Mouse (Mus musculus) CD4-positive, CD25-positive, alpha-beta regulatory T cell (primary cell): ENCODE data around the gene Ccdc40. TPM values are rescaled to one million over a fixed set of nuclear protein-coding genes. Genes with fewer than 3 reads are reported as not detected.

Source experiments
- polyA plus RNA-seq: library from polyadenylated mRNA; unstranded; fragments of 100-300 nt; shearing (Covaris generic); gene quantifications from one replicate; pipeline ENCODE4 v1.2.1, GENCODE M21; 2017

Ccdc40 gene
- 1.9 TPM for polyA plus RNA-seq

GRCm38 (mm10) chr11:119228091-119228781 lies at the start of gene Ccdc40, which contains the start of gene Tbc1d16:
Gene Ccdc40, plus strand, starts transcription at chr11:119228572.
Gene Tbc1d16, minus strand, starts transcription at chr11:119228499.

GRCm38 (mm10) chr11:119267768-119268556 lies 39.6 kb downstream of the Ccdc40 start, which contains the start of gene Gaa:
Gene Gaa, plus strand, starts transcription at chr11:119267887.

GRCm38 (mm10) chr11:119299391-119300245 lies 71.2 kb downstream of the Ccdc40 start, which contains the start of gene Eif4a3:
Gene Eif4a3, minus strand, starts transcription at chr11:119300089.

GRCm38 (mm10) chr11:119307658-119307867 lies 79.2 kb downstream of the Ccdc40 start, which contains the start of gene Card14:
Gene Card14, plus strand, starts transcription at chr11:119307768.

Other genes with a start within 250 kb of the Ccdc40 start
- not detected for gene Enpp7, start 240.4 kb upstream of the Ccdc40 start, polyA plus RNA-seq
- gene Cbx2, start 205.6 kb upstream of the Ccdc40 start, polyA plus RNA-seq, result 9.8 TPM
- 18.8 TPM for gene Cbx8, start 187.6 kb upstream of the Ccdc40 start, polyA plus RNA-seq
- gene Cbx4, start 142.4 kb upstream of the Ccdc40 start, polyA plus RNA-seq, result 86.7 TPM
- 0.75 TPM for gene Tbc1d16, start 73 bp upstream of the Ccdc40 start, polyA plus RNA-seq
- 26.2 TPM for gene Gaa, start 39.3 kb downstream of the Ccdc40 start, polyA plus RNA-seq
- gene Eif4a3, start 71.5 kb downstream of the Ccdc40 start, polyA plus RNA-seq, result 283 TPM
- not detected for gene Card14, start 79.2 kb downstream of the Ccdc40 start, polyA plus RNA-seq
- 13.7 TPM for gene Sgsh, start 127.0 kb downstream of the Ccdc40 start, polyA plus RNA-seq
- 14.2 TPM for gene Slc26a11, start 127.0 kb downstream of the Ccdc40 start, polyA plus RNA-seq
- gene Rnf213, start 164.5 kb downstream of the Ccdc40 start, polyA plus RNA-seq, result 25.3 TPM